Mouse (Mus musculus) testis, adult 2 months (tissue): ENCODE measurements around the gene P2rx3. TPM values are rescaled to one million over a fixed set of nuclear protein-coding genes. Genes with fewer than 3 reads are reported as not detected.
A peak's percentile ranks its signal among the peaks of the same experiment; 100 is the strongest.

Experiments used
- H3K27ac ChIP-seq: fragments of 200-500 bp; 2 replicates; pipeline ENCODE4 v1.5.1; 2012; ENCODE audit warnings: low read depth, low read length; ENCODE audit not compliant: control insufficient read depth, insufficient read depth
- H3K27me3 ChIP-seq: fragments of 200-500 bp; 2 replicates; pipeline ENCODE4 v1.6.1; 2012; ENCODE audit warnings: mild to moderate bottlenecking, low read length, moderate library complexity; ENCODE audit not compliant: control insufficient read depth, insufficient read depth
- H3K36me3 ChIP-seq: fragments of 200-500 bp; 2 replicates; pipeline ENCODE4 v1.6.1; 2012; ENCODE audit warnings: mild to moderate bottlenecking, low read length; ENCODE audit not compliant: control insufficient read depth, insufficient read depth
- H3K4me1 ChIP-seq: fragments of 200-500 bp; 2 replicates; pipeline ENCODE4 v1.6.1; 2012; ENCODE audit warnings: low read length; ENCODE audit not compliant: control insufficient read depth, insufficient read depth
- H3K4me3 ChIP-seq: fragments of 200-500 bp; 2 replicates; pipeline ENCODE4 v1.5.1; 2012; ENCODE audit warnings: low read depth, mild to moderate bottlenecking, low read length, moderate library complexity, mixed read lengths; ENCODE audit not compliant: control insufficient read depth
- CTCF ChIP-seq: fragments of 200-500 bp; IDR thresholded peaks from 2 replicates; pipeline ENCODE4 v1.5.1; 2012; ENCODE audit warnings: low read depth, mild to moderate bottlenecking, inconsistent platforms, low read length, moderate library complexity; ENCODE audit not compliant: control insufficient read depth, insufficient read depth, insufficient replicate concordance
- POLR2A ChIP-seq: fragments of 200-500 bp; IDR thresholded peaks from 2 replicates; pipeline ENCODE4 v1.6.1; 2012; ENCODE audit warnings: low read depth, mild to moderate bottlenecking, inconsistent platforms, low read length, moderate library complexity; ENCODE audit not compliant: control insufficient read depth
- polyA plus RNA-seq: library from polyadenylated mRNA; depleted of rRNA; stranded (reverse); fragments of >200 nt; gene quantifications from 2 replicates; pipeline ENCODE4 v1.2.3, GENCODE M21; 2012

P2rx3 gene
- polyA plus RNA-seq, 1 experiment, result 103 TPM

DNA sequence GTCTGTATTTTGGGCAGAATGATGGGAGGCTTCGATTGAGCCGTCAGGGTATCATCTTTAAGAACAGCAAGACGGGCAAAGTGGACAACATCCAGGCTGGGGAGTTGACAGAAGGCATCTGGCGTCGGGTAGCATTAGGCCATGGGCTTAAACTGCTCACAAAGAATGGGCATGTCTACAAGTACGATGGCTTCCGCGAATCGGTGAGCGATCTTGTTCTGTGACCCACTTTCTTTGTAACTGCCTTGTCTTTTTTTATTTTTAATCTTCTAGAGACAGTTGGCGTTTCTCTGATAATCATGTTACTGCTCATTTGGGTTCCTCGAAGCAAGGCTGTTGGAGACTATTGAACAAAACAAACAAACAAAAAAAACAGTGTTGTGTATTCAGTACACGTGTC is 1.1 kb upstream of the P2rx3 start:
- Histone ChIP-seq H3K27ac (no peak overlapping the region), H3K36me3 (peaks cover 3% of the 10 kb centered on the region), H3K4me1 (peaks cover 3% of the 10 kb centered on the region), H3K4me3 (peak overlapping the region; percentile 98), H3K27me3 (no peaks in the 10 kb centered on the region)
- TF ChIP-seq POLR2A (no peak), CTCF (no peak)

GRCm38 (mm10) chr2:85036507-85037046 is 685 bp downstream of the P2rx3 start:
- Histone ChIP-seq H3K4me3 (peak overlapping the region; percentile 98), H3K36me3 (no peaks in the 10 kb centered on the region; the same call in 1 of the 2 replicates), H3K27me3 (no peaks in the 10 kb centered on the region), H3K27ac (peak overlapping the region; percentile 47), H3K4me1 (peaks cover 3% of the 10 kb centered on the region)
- TF ChIP-seq CTCF, result no peak
- no peak for TF ChIP-seq POLR2A

GRCm38 (mm10) chr2:85034169-85034568 is 3.1 kb downstream of the P2rx3 start:
- H3K36me3 ChIP-seq, result no peaks in the 10 kb centered on the region
- TF ChIP-seq CTCF, result no peak
- no peak for TF ChIP-seq POLR2A
- no peaks in the 10 kb centered on the region for H3K27me3 ChIP-seq
- peaks cover 3% of the 10 kb centered on the region for H3K4me1 ChIP-seq
- H3K27ac ChIP-seq, result no peak overlapping the region; the same call in 1 of the 2 replicates
- peak overlapping the region; percentile 80 for H3K4me3 ChIP-seq

DNA sequence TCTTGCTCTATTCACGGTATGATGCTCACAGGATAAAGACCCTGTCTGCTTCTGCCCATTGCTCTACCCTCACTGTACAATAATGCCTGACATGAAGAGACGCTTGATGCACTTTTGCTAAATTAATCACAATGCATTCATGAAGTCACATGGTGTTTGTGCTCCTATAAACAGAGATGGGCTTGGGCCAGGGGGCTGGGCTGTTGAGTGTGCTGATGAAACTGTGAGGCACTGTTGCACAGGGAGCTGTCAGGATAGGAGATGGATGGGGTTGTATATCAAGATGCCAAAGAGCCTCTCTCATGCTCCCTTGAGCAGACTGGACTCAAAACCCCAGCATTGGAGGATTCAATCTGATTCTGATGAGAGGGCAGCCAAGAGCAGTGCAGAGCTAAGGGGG is 4.1 kb downstream of the P2rx3 start:
- TF ChIP-seq CTCF (no peak), POLR2A (no peak)
- H3K36me3 ChIP-seq, result no peaks in the 10 kb centered on the region

GRCm38 (mm10) chr2:85030989-85031388 is 6.3 kb downstream of the P2rx3 start:
- Histone ChIP-seq H3K4me3 (no peak overlapping the region), H3K4me1 (no peaks in the 10 kb centered on the region), H3K27ac (no peak overlapping the region), H3K36me3 (no peaks in the 10 kb centered on the region), H3K27me3 (no peaks in the 10 kb centered on the region)
- TF ChIP-seq POLR2A, result no peak

More for the DNA sequence above, 4.1 kb downstream of the P2rx3 start:
- Histone ChIP-seq H3K27ac (no peak overlapping the region), H3K4me1 (peaks cover 3% of the 10 kb centered on the region; the same call in 1 of the 2 replicates), H3K27me3 (no peaks in the 10 kb centered on the region), H3K4me3 (peak overlapping the region; percentile 80)

DNA sequence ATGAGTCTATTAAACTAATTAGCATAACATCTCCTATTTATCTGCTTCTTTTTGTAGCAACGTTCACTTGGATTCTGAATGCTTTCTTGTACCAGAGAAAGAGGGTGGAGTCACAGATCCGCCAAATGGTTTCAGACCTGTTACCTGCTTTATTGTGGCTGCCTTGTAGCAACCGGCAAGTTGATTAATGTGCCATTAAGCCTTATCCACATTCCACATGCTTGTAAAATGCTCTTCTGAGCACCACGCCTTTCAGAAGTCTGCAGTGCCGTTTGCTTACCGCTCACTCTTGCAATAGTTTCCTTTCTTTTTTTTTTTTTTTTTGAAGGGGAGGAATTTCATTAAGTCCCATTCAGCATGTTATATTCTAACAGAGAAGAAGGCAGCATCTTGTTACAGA is 7.4 kb downstream of the P2rx3 start:
- no peak overlapping the region for H3K4me3 ChIP-seq
- no peaks in the 10 kb centered on the region for H3K27me3 ChIP-seq
- H3K27ac ChIP-seq, result no peak overlapping the region
- TF ChIP-seq POLR2A, result no peak
- TF ChIP-seq CTCF, result no peak
- H3K36me3 ChIP-seq, result no peaks in the 10 kb centered on the region
- no peaks in the 10 kb centered on the region for H3K4me1 ChIP-seq

DNA sequence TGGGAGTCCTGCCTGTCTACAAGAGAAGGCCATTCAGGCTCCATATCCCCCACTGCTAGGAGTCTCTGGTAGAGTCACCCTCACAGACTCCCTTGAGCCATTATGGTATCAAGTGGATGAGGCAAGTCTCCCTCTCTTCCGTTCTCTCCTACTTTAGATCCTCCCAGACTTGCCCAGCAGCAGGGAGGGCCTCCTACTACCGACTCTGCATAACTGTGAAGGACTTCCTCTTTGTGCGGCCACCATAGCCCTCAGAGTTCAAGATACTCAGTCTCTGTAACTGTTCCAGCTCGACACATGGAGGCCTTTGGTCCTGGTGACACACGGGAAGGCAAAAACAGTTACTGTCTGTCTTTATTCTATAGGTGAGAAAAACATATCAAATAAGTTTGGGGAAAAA is 10.0 kb downstream of the P2rx3 start:
- TF ChIP-seq POLR2A, result no peak
- no peak for TF ChIP-seq CTCF
- Histone ChIP-seq H3K4me1 (no peaks in the 10 kb centered on the region), H3K27ac (no peak overlapping the region), H3K36me3 (no peaks in the 10 kb centered on the region), H3K4me3 (no peak overlapping the region), H3K27me3 (no peaks in the 10 kb centered on the region)

GRCm38 (mm10) chr2:85026178-85026577 is 11.1 kb downstream of the P2rx3 start:
- TF ChIP-seq CTCF, result no peak
- TF ChIP-seq POLR2A, result no peak
- Histone ChIP-seq H3K27me3 (no peaks in the 10 kb centered on the region), H3K27ac (no peak overlapping the region), H3K36me3 (no peaks in the 10 kb centered on the region), H3K4me3 (no peak overlapping the region), H3K4me1 (no peaks in the 10 kb centered on the region)
